9 mouse cellular contexts compared by ENCODE assay signal in the genomic region with DNA sequence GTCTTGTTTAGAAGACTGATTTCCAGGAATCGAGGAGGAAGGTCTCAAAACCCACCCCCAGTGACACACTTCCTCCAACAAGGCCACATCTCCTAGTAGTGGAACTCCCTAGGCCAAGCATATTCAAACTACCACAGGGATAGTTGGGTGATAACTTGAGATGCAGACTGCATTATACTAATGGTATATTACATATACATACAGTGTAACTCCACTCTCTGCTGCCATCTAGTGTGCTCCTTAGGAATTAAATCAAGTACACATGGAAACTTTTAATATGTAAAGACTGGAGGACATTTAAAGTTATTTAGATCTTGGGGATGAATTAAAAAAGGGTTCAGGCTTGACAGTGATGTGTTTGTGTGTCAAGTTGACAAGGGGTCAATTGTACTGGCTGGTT. TPM values are rescaled to one million over a fixed set of nuclear protein-coding genes. Genes with fewer than 3 reads are reported as not detected.
DNase-seq lines count a peak whose midpoint lies in the region; ATAC-seq and TF ChIP-seq lines count a peak whose summit lies in the region.
"Had no signal": no experiment of that assay in that cellular context is flagged by ENCODE, and none has a peak within 500 bp of the region (broad histone marks: within the 10 kb centered on the region; RNA-seq: fewer than 3 reads in every experiment).

No protein-coding gene starts in this region.

- no peaks in the 10 kb centered on the region for H3K27me3 ChIP-seq in kidney, postnatal 0 days (ENCODE audit: insufficient read depth, low read length)
- H3K27me3 ChIP-seq in G1E (ENCODE audit: insufficient read depth, low read length) = no peaks in the 10 kb centered on the region
- H3K27me3 ChIP-seq in heart, embryonic 10.5 days (ENCODE audit: insufficient read depth, poor library complexity, severe bottlenecking) = no peaks in the 10 kb centered on the region
- H3K27me3 ChIP-seq: limb, embryonic 15.5 days had no signal

- H3K4me3 ChIP-seq in kidney, postnatal 0 days (replicated peaks; ENCODE audit: low read depth, low read length) = no peak overlapping the region
- H3K4me3 ChIP-seq in G1E (ENCODE audit: low read depth, low read length) = no peak overlapping the region
- no peak overlapping the region for H3K4me3 ChIP-seq in heart, embryonic 10.5 days
- H3K4me3 ChIP-seq: limb, embryonic 15.5 days had no signal

- 88% methylated on average over 1 of the region's 1 CpGs for WGBS in kidney, postnatal 0 days
- 74% methylated on average over 1 of the region's 1 CpGs for WGBS in heart, embryonic 10.5 days

- H3K4me2 ChIP-seq in kidney, postnatal 0 days (ENCODE audit: low read length) = no peak overlapping the region
- H3K4me2 ChIP-seq: limb, embryonic 15.5 days had no signal

- no peaks in the 10 kb centered on the region for H3K4me1 ChIP-seq in kidney, postnatal 0 days (replicated peaks; ENCODE audit: insufficient read depth, low read length)
- H3K4me1 ChIP-seq in G1E (ENCODE audit: insufficient read depth, low read depth, low read length) = peaks cover 33% of the 10 kb centered on the region
- peaks cover 18% of the 10 kb centered on the region; the same call in 1 of the 2 replicates for H3K4me1 ChIP-seq in heart, embryonic 10.5 days
- H3K4me1 ChIP-seq: limb, embryonic 15.5 days had no signal

- ATAC-seq in kidney, postnatal 0 days (replicated peaks; ENCODE audit: low FRiP score, low read depth) = no peak; the same call in 1 of the 2 replicates
- peak; percentile 25; the same call in 1 of the 2 replicates for ATAC-seq in G1E (ENCODE audit: extremely low read depth, insufficient number of reproducible peaks, low FRiP score, poor library complexity, severe bottlenecking)
- ATAC-seq in erythroid progenitor cell, adult 5-6 weeks (replicated peaks; ENCODE audit: low FRiP score, poor library complexity, severe bottlenecking) = peak; percentile 81
- peak; percentile 82 for ATAC-seq in megakaryocyte progenitor cell, adult 5-6 weeks (replicated peaks; ENCODE audit: poor library complexity)

- TF ChIP-seq CTCF in kidney, postnatal 0 days (IDR thresholded peaks at IDR 0.05; ENCODE audit: low read depth) = peak; percentile 69
- peak; percentile 18; the same call in 1 of the 2 replicates for TF ChIP-seq CTCF in G1E (IDR thresholded peaks at IDR 0.05; ENCODE audit: low read depth, low read length)

- H3K9ac ChIP-seq in kidney, postnatal 0 days (ENCODE audit: low read depth, low read length) = no peak overlapping the region
- H3K9ac ChIP-seq: limb, embryonic 15.5 days had no signal

- H3K36me3 ChIP-seq in kidney, postnatal 0 days (ENCODE audit: insufficient read depth, low read length) = 0 out of 2 replicates have a peak, but pooled peaks cover 5% of the 10 kb centered on the region
- H3K36me3 ChIP-seq in G1E (replicated peaks) = peaks cover 38% of the 10 kb centered on the region
- peaks cover 14% of the 10 kb centered on the region for H3K36me3 ChIP-seq in heart, embryonic 10.5 days

- H3K27ac ChIP-seq in kidney, postnatal 0 days = no peak overlapping the region
- no peak overlapping the region for H3K27ac ChIP-seq in heart, embryonic 10.5 days
- H3K27ac ChIP-seq: limb, embryonic 15.5 days had no signal

- DNase-seq in kidney, postnatal 0 days (ENCODE audit: low spot score) = peak; percentile 54
- no peak for DNase-seq in kidney, postnatal 10 days
- DNase-seq in G1E (ENCODE audit: low spot score) = no peak
- no peak for DNase-seq in heart, embryonic 10.5 days (ENCODE audit: low spot score)
- no peak for DNase-seq in testis, postnatal 10 days (ENCODE audit: low spot score)
- DNase-seq in adrenal gland, adult 18-20 months (ENCODE audit: low spot score in 2 of 2) = no peak

- H3K9me3 ChIP-seq in kidney, postnatal 0 days (replicated peaks; ENCODE audit: low read length) = no peaks in the 10 kb centered on the region
- H3K9me3 ChIP-seq in G1E (replicated peaks) = no peaks in the 10 kb centered on the region
- no peaks in the 10 kb centered on the region for H3K9me3 ChIP-seq in heart, embryonic 10.5 days
- H3K9me3 ChIP-seq: limb, embryonic 15.5 days had no signal

RNA-seq across cellular contexts. Expression of a gene that starts 34.8 kb away (rescaled TPM):
- polyA plus RNA-seq in kidney, postnatal 0 days (2015; fragmentation: Nextera tagmentation; extraction: Ambion mirVana) = 0.11 and 0.13 TPM in 2 replicates
- total RNA-seq in G1E (2014; fragmentation: Nextera tagmentation) (not detected in 2 replicates), G1E (2017) (not detected in 2 replicates)
- polyA plus RNA-seq in G1E (2012) = not detected in 2 replicates
- total RNA-seq in erythroid progenitor cell, adult 5-6 weeks (2015; ENCODE audit: low replicate concordance) = not detected in 2 replicates
- total RNA-seq in erythroid progenitor cell, adult 5-6 weeks (2017; ENCODE audit: low replicate concordance) = not detected in 2 replicates
- not detected in 2 replicates for total RNA-seq in megakaryocyte progenitor cell, adult 5-6 weeks (2015)
- total RNA-seq in megakaryocyte progenitor cell, adult 5-6 weeks (2017) = not detected in 2 replicates
- polyA plus RNA-seq in heart, embryonic 10.5 days (2016; fragmentation: Nextera tagmentation; extraction: Ambion mirVana) = 0.20 TPM in 1 of 2 replicates, not detected in the other
- not detected for total RNA-seq in adrenal gland, adult 18-20 months (2021)

RNA-seq across cellular contexts. Expression of a gene that starts 38.0 kb away (rescaled TPM):
- 209 and 218 TPM in 2 replicates for polyA plus RNA-seq in kidney, postnatal 0 days (2015; fragmentation: Nextera tagmentation; extraction: Ambion mirVana)
- total RNA-seq in G1E (2014; fragmentation: Nextera tagmentation) (174 and 180 TPM in 2 replicates), G1E (2017) (120 and 130 TPM in 2 replicates)
- polyA plus RNA-seq in G1E (2012) = 148 and 209 TPM in 2 replicates
- total RNA-seq in erythroid progenitor cell, adult 5-6 weeks (2015; ENCODE audit: low replicate concordance) = 39.3 and 51.6 TPM in 2 replicates
- total RNA-seq in erythroid progenitor cell, adult 5-6 weeks (2017; ENCODE audit: low replicate concordance) = 30.6 and 32.3 TPM in 2 replicates
- total RNA-seq in megakaryocyte progenitor cell, adult 5-6 weeks (2015) = 195 and 214 TPM in 2 replicates
- 141 and 147 TPM in 2 replicates for total RNA-seq in megakaryocyte progenitor cell, adult 5-6 weeks (2017)
- 153 and 179 TPM in 2 replicates for polyA plus RNA-seq in heart, embryonic 10.5 days (2016; fragmentation: Nextera tagmentation; extraction: Ambion mirVana)
- total RNA-seq in adrenal gland, adult 18-20 months (2021) = 100 to 1,000 TPM; 138 to 182 TPM
